Mouse (Mus musculus): ENCODE data around the gene Lpp. TPM values are rescaled to one million over a fixed set of nuclear protein-coding genes. Genes with fewer than 3 reads are reported as not detected.

Gene Lpp
- polyA plus RNA-seq, 1 experiment from 2014 or later, result 10.7 TPM

- H3K9ac ChIP-seq (replicated peaks), result no peak overlapping the region
- no peak overlapping the region for H3K27ac ChIP-seq (ENCODE audit: low read depth)
- no peak for TF ChIP-seq EP300 (IDR thresholded peaks at IDR 0.05; ENCODE audit: low read depth)
- TF ChIP-seq CTCF (IDR thresholded peaks at IDR 0.05; ENCODE audit: low read depth), result no peak
- H3K27me3 ChIP-seq (ENCODE audit: insufficient read depth, low read length), result no peaks in the 10 kb centered on the region
- no peaks in the 10 kb centered on the region for H3K9me3 ChIP-seq (ENCODE audit: low read length)
- no peaks in the 10 kb centered on the region for H3K4me1 ChIP-seq (ENCODE audit: insufficient read depth)
- no peak for ATAC-seq
- DNase-seq, result no peak
- H3K4me2 ChIP-seq (ENCODE audit: low read depth, low read length), result no peak overlapping the region
- WGBS (ENCODE audit: insufficient replicate concordance), result 37% methylated on average over 4 of the region's 4 CpGs
- H3K36me3 ChIP-seq (replicated peaks; ENCODE audit: insufficient read depth, low read length), result no peaks in the 10 kb centered on the region
- H3K4me3 ChIP-seq (ENCODE audit: low read depth, low read length), result no peak overlapping the region
These were observed 571.8 kb downstream of the Lpp start for GRCm38 (mm10) chr16:24965091-24965490.

GRCm38 (mm10) chr16:24966460-24966859 is 573.2 kb downstream of the Lpp start:
- TF ChIP-seq CTCF (IDR thresholded peaks at IDR 0.05; ENCODE audit: low read depth) (no peak), EP300 (IDR thresholded peaks at IDR 0.05; ENCODE audit: low read depth) (no peak)
- DNase-seq (no peak), ATAC-seq (no peak)
- no peak overlapping the region for H3K4me2 ChIP-seq (ENCODE audit: low read depth, low read length)
- H3K36me3 ChIP-seq (replicated peaks; ENCODE audit: insufficient read depth, low read length), result no peaks in the 10 kb centered on the region
- H3K4me3 ChIP-seq (ENCODE audit: low read depth, low read length), result no peak overlapping the region
- H3K27ac ChIP-seq (ENCODE audit: low read depth), result no peak overlapping the region
- no peaks in the 10 kb centered on the region for H3K27me3 ChIP-seq (ENCODE audit: insufficient read depth, low read length)
- no peak overlapping the region for H3K9ac ChIP-seq (replicated peaks)
- H3K4me1 ChIP-seq (ENCODE audit: insufficient read depth), result no peaks in the 10 kb centered on the region
- H3K9me3 ChIP-seq (ENCODE audit: low read length), result no peaks in the 10 kb centered on the region
- WGBS (ENCODE audit: insufficient replicate concordance), result 85% methylated on average over 9 of the region's 9 CpGs

GRCm38 (mm10) chr16:24973009-24973631 is 579.8 kb downstream of the Lpp start:
- Histone ChIP-seq H3K4me3 (ENCODE audit: low read depth, low read length) (no peak overlapping the region), H3K27ac (ENCODE audit: low read depth) (no peak overlapping the region), H3K4me2 (ENCODE audit: low read depth, low read length) (no peak overlapping the region), H3K27me3 (ENCODE audit: insufficient read depth, low read length) (no peaks in the 10 kb centered on the region), H3K9me3 (ENCODE audit: low read length) (no peaks in the 10 kb centered on the region), H3K9ac (replicated peaks) (no peak overlapping the region), H3K4me1 (ENCODE audit: insufficient read depth) (no peaks in the 10 kb centered on the region), H3K36me3 (replicated peaks; ENCODE audit: insufficient read depth, low read length) (no peaks in the 10 kb centered on the region)
- WGBS (ENCODE audit: insufficient replicate concordance), result 69% methylated on average over 5 of the region's 5 CpGs
- ATAC-seq (no peak), DNase-seq (no peak)
- TF ChIP-seq CTCF (IDR thresholded peaks at IDR 0.05; ENCODE audit: low read depth), result no peak
- no peak for TF ChIP-seq EP300 (IDR thresholded peaks at IDR 0.05; ENCODE audit: low read depth)

GRCm38 (mm10) chr16:24977771-24978170 is 584.5 kb downstream of the Lpp start:
- TF ChIP-seq EP300 (IDR thresholded peaks at IDR 0.05; ENCODE audit: low read depth) (no peak), CTCF (IDR thresholded peaks at IDR 0.05; ENCODE audit: low read depth) (no peak)
- 100% methylated on average over 1 of the region's 1 CpGs for WGBS (ENCODE audit: insufficient replicate concordance)
- no peaks in the 10 kb centered on the region for H3K9me3 ChIP-seq (ENCODE audit: low read length)
- H3K36me3 ChIP-seq (replicated peaks; ENCODE audit: insufficient read depth, low read length), result peaks cover 6% of the 10 kb centered on the region
- H3K4me3 ChIP-seq (ENCODE audit: low read depth, low read length), result no peak overlapping the region
- no peak for DNase-seq
- ATAC-seq, result no peak
- no peak overlapping the region for H3K9ac ChIP-seq (replicated peaks)
- H3K27me3 ChIP-seq (ENCODE audit: insufficient read depth, low read length), result no peaks in the 10 kb centered on the region
- no peak overlapping the region for H3K27ac ChIP-seq (ENCODE audit: low read depth)
- H3K4me1 ChIP-seq (ENCODE audit: insufficient read depth), result no peaks in the 10 kb centered on the region
- no peak overlapping the region for H3K4me2 ChIP-seq (ENCODE audit: low read depth, low read length)

GRCm38 (mm10) chr16:24978226-24978625 is 584.9 kb downstream of the Lpp start:
- H3K9me3 ChIP-seq (ENCODE audit: low read length), result no peaks in the 10 kb centered on the region
- no peak overlapping the region for H3K4me3 ChIP-seq (ENCODE audit: low read depth, low read length)
- ATAC-seq, result no peak
- 77% methylated on average over 1 of the region's 1 CpGs for whole genome bisulfite sequencing (ENCODE audit: insufficient replicate concordance)
- no peak overlapping the region for H3K9ac ChIP-seq (replicated peaks)
- no peak for DNase-seq
- no peaks in the 10 kb centered on the region for H3K4me1 ChIP-seq (ENCODE audit: insufficient read depth)
- H3K27ac ChIP-seq (ENCODE audit: low read depth), result no peak overlapping the region
- no peak for TF ChIP-seq EP300 (IDR thresholded peaks at IDR 0.05; ENCODE audit: low read depth)
- peaks cover 6% of the 10 kb centered on the region for H3K36me3 ChIP-seq (replicated peaks; ENCODE audit: insufficient read depth, low read length)
- no peaks in the 10 kb centered on the region for H3K27me3 ChIP-seq (ENCODE audit: insufficient read depth, low read length)
- no peak overlapping the region for H3K4me2 ChIP-seq (ENCODE audit: low read depth, low read length)

GRCm38 (mm10) chr16:24979391-24979790 is 586.1 kb downstream of the Lpp start:
- H3K27ac ChIP-seq (ENCODE audit: low read depth), result no peak overlapping the region
- H3K4me1 ChIP-seq (ENCODE audit: insufficient read depth), result no peaks in the 10 kb centered on the region
- WGBS (ENCODE audit: insufficient replicate concordance), result 86% methylated on average over 4 of the region's 4 CpGs
- H3K27me3 ChIP-seq (ENCODE audit: insufficient read depth, low read length), result no peaks in the 10 kb centered on the region
- no peak overlapping the region for H3K4me3 ChIP-seq (ENCODE audit: low read depth, low read length)
- no peak overlapping the region for H3K9ac ChIP-seq (replicated peaks)
- peaks cover 6% of the 10 kb centered on the region for H3K36me3 ChIP-seq (replicated peaks; ENCODE audit: insufficient read depth, low read length)
- H3K4me2 ChIP-seq (ENCODE audit: low read depth, low read length), result no peak overlapping the region
- DNase-seq (no peak), ATAC-seq (no peak)
- no peaks in the 10 kb centered on the region for H3K9me3 ChIP-seq (ENCODE audit: low read length)
- TF ChIP-seq EP300 (IDR thresholded peaks at IDR 0.05; ENCODE audit: low read depth) (no peak), CTCF (IDR thresholded peaks at IDR 0.05; ENCODE audit: low read depth) (no peak)

- no peaks in the 10 kb centered on the region for H3K4me1 ChIP-seq (ENCODE audit: insufficient read depth)
- ATAC-seq (no peak), DNase-seq (no peak)
- peaks cover 6% of the 10 kb centered on the region for H3K36me3 ChIP-seq (replicated peaks; ENCODE audit: insufficient read depth, low read length)
- H3K9me3 ChIP-seq (ENCODE audit: low read length), result no peaks in the 10 kb centered on the region
- WGBS (ENCODE audit: insufficient replicate concordance), result 79% methylated on average over 4 of the region's 4 CpGs
- H3K4me3 ChIP-seq (ENCODE audit: low read depth, low read length), result no peak overlapping the region
- no peak overlapping the region for H3K27ac ChIP-seq (ENCODE audit: low read depth)
- no peak for TF ChIP-seq EP300 (IDR thresholded peaks at IDR 0.05; ENCODE audit: low read depth)
- H3K9ac ChIP-seq (replicated peaks), result no peak overlapping the region
- no peak overlapping the region for H3K4me2 ChIP-seq (ENCODE audit: low read depth, low read length)
- no peaks in the 10 kb centered on the region for H3K27me3 ChIP-seq (ENCODE audit: insufficient read depth, low read length)
These were observed 589.5 kb downstream of the Lpp start for GRCm38 (mm10) chr16:24982828-24983227.

Data from liver, postnatal 0 days (tissue).